Mouse (Mus musculus) frontal cortex, postnatal 25 days (tissue): Measurements from ENCODE around the gene Phyh.
A peak's percentile ranks its signal among the peaks of the same experiment; 100 is the strongest.
"Not testable (repeated sequence)": the region's sequence is repeated elsewhere in the genome, so short reads cannot be mapped to it uniquely, and the experiment has no call there.

ENCODE experiments used
- DNase-seq, 2 experiments: peaks; one replicate each; pipeline ENCODE4 v3.0.0; 2022; ENCODE audit warnings: low spot score in 2 of 2

The Phyh gene

GRCm38 (mm10) chr2:4917326-4918021, 1.3 kb upstream of the Phyh start:
- peak; percentile 38 to 45 for DNase-seq

DNA sequence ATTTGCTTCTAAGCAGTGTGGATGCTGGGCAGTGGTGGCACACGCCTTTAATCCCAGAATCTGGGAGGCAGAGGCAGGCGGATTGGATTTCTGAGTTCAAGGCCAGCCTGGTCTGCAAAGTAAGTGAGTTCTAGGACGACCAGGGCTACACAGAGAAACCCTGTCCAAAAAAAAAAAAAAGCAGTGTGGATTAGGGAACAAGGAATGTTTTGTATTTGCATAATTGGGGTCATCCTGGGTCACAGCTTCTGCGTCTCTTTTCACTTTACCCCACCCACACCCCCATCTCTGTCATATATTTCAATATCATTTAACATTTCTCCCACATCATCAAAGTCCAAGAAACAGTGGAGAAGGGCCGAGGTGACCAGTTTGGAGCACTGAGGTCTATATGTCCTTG, 2.2 kb downstream of the Phyh start:
- DNase-seq, result no peak

- DNase-seq, result no peak
Observed at GRCm38 (mm10) chr2:4922476-4923164, 3.8 kb downstream of the Phyh start.

- no peak for DNase-seq
Observed at GRCm38 (mm10) chr2:4927391-4927790, 8.6 kb downstream of the Phyh start.

- no peak for DNase-seq
Observed at GRCm38 (mm10) chr2:4929230-4929629, 10.4 kb downstream of the Phyh start.

- no peak for DNase-seq
Observed at GRCm38 (mm10) chr2:4934516-4934915, 15.7 kb downstream of the Phyh start.

DNA sequence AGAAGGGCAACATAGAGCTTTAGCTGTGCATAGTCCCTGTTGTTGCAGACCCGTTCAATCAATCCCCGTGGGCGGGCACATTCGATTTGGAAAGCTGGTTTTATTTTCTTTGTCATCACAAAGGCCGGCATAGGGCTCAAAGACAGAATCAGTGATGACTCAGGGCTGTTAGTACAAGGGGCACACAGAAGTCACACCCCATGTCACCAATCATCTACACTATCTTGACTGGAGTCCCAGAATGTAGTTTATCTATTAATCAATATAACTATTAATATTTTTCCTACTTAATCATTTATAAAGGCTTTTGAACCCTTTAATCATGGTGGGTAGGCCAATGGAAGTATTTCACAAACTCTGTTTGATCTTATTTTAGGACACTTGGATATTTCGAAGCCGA, 19.1 kb downstream of the Phyh start:
- no peak for DNase-seq

DNA sequence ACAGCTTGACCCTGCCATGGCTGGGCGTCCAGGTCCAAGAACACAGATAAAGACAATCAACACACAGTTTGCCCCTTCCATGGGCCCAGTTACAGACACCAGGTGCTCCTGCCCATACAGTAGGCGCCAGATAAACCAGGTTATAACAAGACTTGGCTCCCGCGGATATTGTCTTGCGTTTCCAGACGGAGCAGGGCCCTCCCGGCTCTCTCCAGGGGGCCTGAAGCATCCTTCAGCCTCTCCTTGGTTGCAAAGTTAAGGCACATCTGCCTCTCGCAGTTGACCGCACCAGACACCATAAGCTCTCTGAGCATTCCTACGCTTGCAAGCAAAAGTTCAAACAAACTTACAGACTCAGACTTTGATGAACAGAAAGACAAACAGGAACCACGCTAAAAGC, 22.0 kb downstream of the Phyh start:
- no peak for DNase-seq

- DNase-seq, result not testable (repeated sequence)
Observed at GRCm38 (mm10) chr2:4949691-4950090, 30.9 kb downstream of the Phyh start.

DNA sequence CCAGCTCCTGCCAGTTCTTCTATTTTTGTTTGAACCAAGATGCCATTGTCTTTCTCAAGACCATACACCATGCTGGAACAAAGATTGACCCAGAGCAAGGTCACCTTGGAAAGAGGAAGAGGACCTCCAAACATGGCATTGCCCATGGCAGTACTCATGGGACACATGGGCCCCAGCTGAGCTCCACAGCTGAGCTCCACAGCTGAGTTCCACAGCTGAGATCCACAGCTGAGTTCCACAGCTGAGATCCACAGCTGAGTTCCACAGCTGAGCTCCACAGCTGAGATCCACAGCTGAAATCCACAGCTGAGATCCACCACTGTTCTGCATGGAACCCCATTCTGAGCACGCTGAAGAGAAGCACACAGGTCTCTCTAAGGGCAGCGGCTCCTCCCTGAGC, 32.2 kb downstream of the Phyh start:
- no peak for DNase-seq

DNA sequence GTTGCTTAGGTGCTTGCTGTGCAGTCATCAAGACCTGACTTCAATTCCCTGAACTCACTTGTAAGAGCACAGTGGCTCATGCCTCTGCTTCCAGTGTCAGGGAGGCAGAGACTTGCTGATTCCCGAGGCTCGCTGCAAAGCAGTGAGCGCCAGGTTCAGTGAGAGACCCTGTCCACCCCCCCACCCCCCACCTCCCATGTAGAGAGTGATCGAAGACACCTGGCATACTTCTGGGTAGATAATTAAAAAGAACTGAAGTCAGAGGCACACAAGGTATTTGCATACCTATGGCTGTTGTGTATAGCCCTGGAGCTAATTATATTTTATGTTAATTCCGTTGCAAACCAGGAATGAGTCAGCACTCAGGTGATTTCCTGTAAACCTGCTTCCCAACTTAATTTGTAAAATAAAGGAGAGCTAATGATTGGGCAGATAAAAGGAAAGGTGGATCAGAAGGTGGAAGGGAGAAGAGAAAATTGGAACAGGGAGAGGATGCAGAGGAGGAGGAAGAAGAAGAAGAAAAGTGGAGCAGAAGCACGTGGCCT, 35.5 kb downstream of the Phyh start:
- DNase-seq, result no peak

- no peak for DNase-seq
Observed at GRCm38 (mm10) chr2:4958039-4958438, 39.2 kb downstream of the Phyh start.

DNA sequence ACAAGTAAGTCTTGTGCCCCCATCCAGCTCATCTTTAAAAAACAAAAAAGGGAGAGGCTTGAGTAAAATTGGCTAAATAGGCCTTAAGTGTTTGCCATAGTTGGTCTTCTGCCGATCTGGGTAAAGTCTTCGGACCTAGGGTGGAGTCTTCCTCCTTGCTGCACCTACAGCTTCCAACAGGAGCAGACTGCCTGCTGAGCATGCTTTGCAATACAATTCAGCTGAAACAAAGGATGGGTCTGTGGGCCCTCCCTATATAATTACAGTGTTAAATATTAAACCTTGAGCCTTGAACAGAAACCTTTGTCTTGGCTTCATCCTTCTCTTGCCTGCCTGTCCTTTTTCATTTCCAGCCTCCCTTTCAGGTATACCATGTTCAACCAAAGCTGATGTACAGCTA, 49.0 kb downstream of the Phyh start:
- DNase-seq, result no peak

- DNase-seq, result no peak
Observed at GRCm38 (mm10) chr2:4969083-4969482, 50.3 kb downstream of the Phyh start.

GRCm38 (mm10) chr2:4975807-4976206, 57.0 kb downstream of the Phyh start, which contains the start of gene Ucma:
TSS of gene Ucma (plus strand) at chr2:4976122.
- DNase-seq, result peak in 1 of 2 experiments; percentile 8

DNA sequence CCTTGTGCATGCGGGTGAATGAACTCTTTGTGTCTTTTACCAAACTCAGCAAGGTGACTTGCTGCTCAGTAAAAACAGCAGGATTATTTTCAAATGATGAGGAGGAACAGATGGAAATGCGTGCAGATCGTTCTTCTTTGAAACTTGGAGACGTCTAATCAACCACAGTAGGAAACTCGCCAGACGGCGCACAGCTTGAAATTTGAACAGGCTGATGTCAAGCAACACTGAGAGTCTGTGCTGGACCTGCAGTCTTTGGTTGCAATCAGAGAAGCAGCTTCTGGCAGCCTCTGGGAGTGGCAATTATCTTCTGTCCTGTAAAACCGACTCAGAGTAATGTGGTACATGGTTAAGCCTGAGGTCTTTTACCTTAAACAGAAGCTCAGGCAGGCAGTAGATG, 59.3 kb downstream of the Phyh start:
- no peak for DNase-seq

- no peak for DNase-seq
Observed at GRCm38 (mm10) chr2:4983987-4984386, 65.2 kb downstream of the Phyh start.

DNA sequence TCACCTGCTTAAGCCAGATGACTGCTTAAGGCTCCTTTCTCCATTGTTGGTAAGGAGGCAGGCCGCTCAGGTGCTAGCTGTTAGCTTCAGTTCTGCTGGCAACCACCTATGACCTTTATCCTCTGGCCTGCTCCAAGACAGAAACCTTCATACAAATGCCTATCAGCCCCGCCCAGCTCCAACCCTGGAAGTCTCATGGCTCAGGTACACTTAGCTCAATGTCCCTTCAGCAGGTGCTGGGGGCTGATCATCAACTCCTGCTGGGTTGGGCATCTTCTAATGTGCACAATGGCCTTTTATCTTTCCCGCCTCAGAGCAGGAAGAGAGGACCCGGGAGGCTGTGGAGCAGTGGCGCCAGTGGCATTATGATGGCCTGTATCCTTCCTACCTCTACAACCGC, 66.2 kb downstream of the Phyh start:
- DNase-seq, result no peak

DNA sequence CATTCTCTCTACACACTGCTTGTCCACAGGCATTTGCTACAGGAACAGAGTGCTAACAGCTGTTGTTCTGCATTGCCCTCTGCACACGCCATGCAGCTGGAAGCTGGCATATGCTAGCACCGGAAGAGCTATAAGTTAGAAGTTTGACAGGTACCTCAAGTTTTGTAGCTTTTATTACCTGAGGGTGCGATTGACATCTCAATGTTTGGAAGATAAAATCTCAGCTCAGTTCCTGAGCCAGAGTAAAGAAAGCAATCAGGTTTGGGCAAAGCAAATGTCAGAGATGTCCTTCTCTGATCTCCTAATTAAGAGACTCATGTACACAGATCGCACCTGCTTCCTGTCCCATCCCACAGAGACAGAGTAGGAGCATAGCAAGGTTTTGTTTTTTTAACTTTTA, 68.0 kb downstream of the Phyh start:
- DNase-seq, result no peak

GRCm38 (mm10) chr2:4987388-4988180, 68.8 kb downstream of the Phyh start:
- DNase-seq, result no peak
